Mouse (Mus musculus) megakaryocyte, embryonic 14.5 days (primary cell): Measurements from ENCODE around the gene Pdcd4.

ENCODE experiments used
- FLI1 ChIP-seq: IDR thresholded peaks from 2 replicates; pipeline ENCODE4 v1.6.1; 2012; ENCODE audit warnings: low read length, inconsistent platforms, mixed read lengths
- GATA1 ChIP-seq: IDR thresholded peaks from 3 replicates; pipeline ENCODE4 v1.6.1; 2012; ENCODE audit warnings: mixed read lengths, low read length, inconsistent platforms, borderline replicate concordance

DNA sequence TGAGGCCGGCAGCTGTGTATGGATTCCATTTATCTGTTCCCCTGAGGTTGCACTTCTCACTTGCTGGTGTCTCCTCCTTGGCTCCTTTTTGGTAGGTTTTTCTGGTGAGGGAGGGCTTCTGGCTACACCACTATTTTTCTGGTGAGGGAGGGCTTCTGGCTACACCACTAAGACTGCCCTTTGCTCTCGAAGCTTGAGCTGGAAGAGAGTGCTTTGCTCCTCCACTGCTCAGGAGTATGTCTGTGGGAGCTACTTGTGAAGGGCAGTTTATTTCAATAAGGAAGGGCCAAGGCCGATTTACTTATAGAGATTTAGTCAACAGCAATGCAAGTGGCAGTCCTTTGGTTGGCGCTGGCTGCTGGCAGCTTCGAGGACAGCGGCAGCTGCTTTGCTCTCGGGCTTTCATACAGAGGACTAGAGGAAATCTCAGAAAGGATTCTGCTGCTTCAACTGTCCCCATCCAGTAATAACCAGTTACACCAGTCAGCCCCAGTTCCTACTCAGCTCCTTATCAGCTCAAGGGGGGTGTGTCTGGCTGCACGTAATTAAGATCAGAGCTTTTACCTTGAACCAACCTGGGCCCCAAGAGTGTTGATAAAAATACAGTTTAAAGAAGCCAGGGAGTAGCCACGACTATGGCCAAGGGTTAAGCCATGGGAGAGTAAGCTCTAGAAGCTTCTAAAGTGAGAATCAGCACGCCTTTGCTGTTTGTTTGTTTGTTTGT lies 43.6 kb upstream of the Pdcd4 start:
- TF ChIP-seq GATA1 (no peak), FLI1 (no peak)
